Mouse (Mus musculus) liver, postnatal 0 days (tissue): ENCODE results near the gene H13.

Source experiments
- CTCF ChIP-seq: sonication (generic); IDR thresholded peaks from 2 replicates; pipeline ENCODE4 v1.5.1; 2016; ENCODE audit warnings: antibody characterized with exemption, low read depth
- EP300 ChIP-seq: IDR thresholded peaks from 2 replicates; pipeline ENCODE4 v1.6.1; 2016; ENCODE audit warnings: antibody characterized with exemption, low read depth, mild to moderate bottlenecking

GRCm38 (mm10) chr2:152734984-152735383, 65.7 kb downstream of the H13 start:
- no peak for TF ChIP-seq CTCF
- TF ChIP-seq EP300: 0 out of 2 replicates have a peak, but pooled peaks have one; percentile 39
